Mouse (Mus musculus) c-Kit-positive CD71-negative TER-119-negative erythroid progenitor cells, embryonic 14.5 days (primary cell): ENCODE data around the gene Cfap61.

ENCODE experiments used
- DNase-seq: peaks from one replicate; pipeline ENCODE4 v3.0.0-alpha.2; 2013; ENCODE audit warnings: low read depth

Gene Cfap61

GRCm38 (mm10) chr2:145949475-145950068, 15.0 kb downstream of the Cfap61 start:
- DNase-seq: no peak

GRCm38 (mm10) chr2:145950239-145950638, 15.7 kb downstream of the Cfap61 start:
- no peak for DNase-seq

DNA sequence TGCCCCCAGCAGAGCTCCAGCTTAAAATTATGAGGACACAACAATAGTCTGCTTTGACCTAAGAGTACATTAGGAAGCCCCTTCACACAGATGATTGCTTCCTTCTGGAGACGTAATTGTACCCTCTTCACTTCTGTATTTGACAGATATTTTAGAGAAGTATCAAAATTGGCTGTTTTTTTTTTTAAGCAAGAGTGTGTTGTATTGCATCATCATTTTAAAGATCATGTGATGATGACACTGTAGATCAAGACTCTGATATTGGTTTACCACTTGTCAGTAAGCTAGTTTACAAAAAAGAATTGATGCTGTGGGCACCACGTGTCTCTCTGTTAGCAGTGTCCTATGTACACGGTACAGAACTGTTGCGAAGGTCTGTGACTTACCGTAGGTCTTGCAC, 18.1 kb downstream of the Cfap61 start:
- DNase-seq: no peak

- no peak for DNase-seq
Observed at GRCm38 (mm10) chr2:145955844-145956243, 21.3 kb downstream of the Cfap61 start.

GRCm38 (mm10) chr2:145956318-145956717, 21.7 kb downstream of the Cfap61 start:
- DNase-seq: no peak

DNA sequence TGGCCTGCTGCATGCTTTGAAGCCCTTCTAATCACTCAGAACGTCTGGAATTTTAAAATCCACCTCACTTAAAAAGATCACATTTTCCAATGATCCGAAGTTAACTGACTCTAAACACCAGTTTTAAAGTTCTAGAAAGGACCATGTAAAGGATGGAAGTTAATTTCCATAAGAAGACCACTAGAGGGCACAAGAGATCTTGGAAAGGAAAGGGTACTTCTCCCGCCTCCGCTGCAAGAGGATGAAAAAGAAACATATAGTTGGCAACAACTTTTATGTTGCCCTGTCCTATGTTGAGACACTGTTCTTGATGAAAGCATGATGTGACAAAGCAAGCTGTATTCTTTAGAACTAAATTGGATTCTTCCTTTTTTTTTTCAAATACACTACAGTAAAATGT, 22.9 kb downstream of the Cfap61 start:
- no peak for DNase-seq

GRCm38 (mm10) chr2:145958097-145958496, 23.5 kb downstream of the Cfap61 start:
- DNase-seq: no peak

DNA sequence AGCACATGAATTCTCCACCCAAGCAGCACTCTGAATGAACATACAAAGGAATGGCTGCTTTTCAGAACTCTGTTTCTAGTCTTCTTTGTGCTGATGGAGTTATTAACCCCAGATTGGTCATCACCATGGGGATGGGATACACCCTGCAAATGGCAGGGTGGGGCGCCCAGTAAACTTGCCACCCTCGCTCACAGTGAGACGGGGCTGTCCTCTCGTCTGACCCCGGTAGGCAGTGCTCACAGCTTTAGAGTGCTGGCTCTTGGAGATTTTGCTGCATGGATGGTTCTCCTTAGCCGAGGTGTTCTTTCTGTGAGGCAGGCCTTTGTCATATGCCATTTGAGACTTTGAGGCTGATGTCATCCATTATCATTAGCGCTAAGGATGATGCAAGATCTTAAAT, 24.0 kb downstream of the Cfap61 start:
- no peak for DNase-seq

GRCm38 (mm10) chr2:145961861-145962260, 27.3 kb downstream of the Cfap61 start:
- DNase-seq: no peak

DNA sequence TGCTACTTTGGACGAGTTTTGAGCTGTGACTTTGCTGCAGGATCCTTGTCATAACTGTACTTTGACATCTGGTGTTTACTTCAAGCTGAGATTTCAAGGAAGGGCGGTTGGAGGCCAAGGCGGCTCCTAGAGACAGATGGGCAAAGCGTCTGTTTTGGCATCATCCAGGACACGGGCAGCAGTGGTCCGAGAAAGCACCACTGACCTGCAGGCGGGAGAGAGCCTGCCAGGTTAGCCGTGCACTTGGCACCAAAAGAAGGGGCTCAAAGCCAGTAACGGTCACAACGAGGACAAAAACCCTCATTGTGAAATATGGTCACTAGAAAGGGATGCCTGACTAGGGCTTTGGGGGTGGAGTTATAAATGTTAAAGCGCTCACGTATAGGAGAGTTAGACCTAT, 36.2 kb downstream of the Cfap61 start:
- no peak for DNase-seq

- DNase-seq: no peak
Observed at GRCm38 (mm10) chr2:145971237-145972010, 36.8 kb downstream of the Cfap61 start.

DNA sequence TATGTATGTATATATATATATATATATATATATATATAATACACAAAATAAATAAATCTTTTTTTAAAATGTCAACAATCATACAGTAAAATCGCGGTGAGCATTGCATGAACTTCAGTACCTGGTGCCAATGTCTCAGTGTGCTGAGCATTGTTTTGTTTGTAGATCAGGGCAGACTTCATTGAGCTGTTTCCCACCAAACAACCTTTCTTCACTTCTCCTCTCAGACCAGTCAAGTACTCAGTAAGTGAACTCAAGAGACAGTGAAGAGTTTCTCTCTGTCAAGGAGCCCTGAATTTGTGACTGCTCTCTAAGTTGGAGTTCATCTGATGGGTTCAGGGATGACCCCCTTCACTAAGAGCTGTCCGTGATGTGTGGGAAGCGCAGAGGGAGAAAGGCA, 38.0 kb downstream of the Cfap61 start:
- no peak for DNase-seq

DNA sequence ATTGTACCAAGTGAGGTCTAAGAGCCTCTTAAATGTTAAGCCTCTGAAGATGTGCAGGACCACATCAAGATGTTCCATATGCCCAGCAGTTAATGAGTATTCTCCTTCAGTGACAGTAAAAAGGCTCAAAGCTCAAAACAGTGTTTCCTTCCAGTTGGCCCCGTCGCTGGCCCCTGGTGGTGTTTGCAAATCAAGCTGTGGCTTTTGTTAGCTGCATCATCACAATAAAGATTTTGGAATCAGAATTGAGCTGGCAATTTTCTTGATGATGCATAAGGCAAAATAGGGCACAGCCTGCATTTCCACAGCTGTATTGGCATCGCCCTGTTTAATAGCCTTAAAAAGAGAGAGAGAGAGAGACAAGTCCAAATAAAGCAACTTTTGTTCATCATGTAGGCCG, 45.0 kb downstream of the Cfap61 start:
- no peak for DNase-seq

GRCm38 (mm10) chr2:145980881-145981280, 46.3 kb downstream of the Cfap61 start:
- DNase-seq: no peak

DNA sequence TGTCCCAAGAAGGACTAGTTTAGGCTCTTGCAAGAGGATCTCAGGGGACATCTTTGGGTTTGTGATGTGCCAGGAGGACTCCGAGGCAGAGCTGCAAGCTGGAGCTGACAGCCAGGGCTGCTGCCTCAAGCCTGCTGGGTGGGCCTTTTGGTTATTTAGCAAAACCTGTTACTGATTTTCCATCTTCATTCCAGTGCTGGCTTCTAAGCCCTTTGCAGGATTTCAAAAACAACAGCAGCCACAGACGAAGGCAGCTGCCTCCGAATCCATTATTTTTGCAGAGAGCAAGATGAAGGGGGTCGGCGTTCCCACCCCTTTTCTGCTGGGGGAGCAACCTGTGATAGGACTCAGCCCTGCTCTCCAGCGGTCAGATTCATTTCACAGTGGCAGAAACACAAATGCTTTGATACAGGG, 47.1 kb downstream of the Cfap61 start:
- no peak for DNase-seq

DNA sequence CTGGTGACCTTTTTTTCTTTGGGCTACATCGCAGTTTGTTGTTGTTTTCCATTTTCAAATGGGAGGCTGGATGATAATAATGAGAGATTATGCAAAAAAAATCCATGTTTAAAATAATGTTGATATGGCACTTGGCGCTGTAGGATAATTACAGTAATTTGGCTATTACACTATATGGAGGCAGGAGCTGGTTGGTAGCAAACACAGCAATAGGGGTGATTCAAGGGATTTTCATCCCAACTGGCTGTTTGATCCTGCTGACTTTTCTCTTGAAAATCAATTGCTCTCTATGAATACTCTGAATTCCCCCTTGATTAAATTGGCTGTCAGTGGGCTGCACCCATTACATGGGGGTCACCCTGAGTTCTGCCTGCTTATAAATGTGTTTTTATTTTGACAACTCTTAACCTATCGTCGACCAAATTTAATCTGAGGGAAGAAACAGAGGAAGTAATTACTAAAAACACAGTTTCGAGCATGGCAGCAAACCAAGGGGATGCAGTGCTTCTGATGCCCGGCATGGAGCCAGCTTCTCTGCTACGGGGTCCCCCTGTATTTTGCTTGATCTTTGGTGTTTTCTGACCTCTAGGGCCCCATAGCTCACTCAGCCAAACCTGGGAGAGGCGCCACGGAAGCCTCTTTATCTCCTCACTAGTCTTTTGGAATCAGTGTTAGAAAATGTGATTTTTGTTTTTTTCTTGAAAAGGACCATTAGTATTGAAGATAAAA, 47.9 kb downstream of the Cfap61 start:
- no peak for DNase-seq

DNA sequence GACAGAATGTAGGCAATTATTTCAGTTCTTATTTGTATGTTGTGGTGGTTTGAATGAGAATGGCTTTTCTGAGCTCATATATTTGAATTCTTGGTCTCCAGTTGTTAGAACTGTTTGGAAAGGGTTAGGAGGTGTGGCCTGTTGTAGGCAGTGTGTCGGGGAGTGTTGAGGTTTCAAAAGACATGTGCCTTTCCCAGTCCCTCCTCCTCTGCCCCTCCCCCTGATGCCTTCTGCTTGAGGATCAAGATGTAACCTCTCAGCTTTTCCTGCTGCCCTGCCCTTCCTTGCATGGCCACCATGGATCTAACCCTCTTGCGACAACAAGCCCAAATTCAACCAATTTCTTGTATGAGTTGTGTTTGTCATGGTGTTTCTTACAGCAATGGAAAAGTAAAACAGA, 53.2 kb downstream of the Cfap61 start:
- DNase-seq: no peak

DNA sequence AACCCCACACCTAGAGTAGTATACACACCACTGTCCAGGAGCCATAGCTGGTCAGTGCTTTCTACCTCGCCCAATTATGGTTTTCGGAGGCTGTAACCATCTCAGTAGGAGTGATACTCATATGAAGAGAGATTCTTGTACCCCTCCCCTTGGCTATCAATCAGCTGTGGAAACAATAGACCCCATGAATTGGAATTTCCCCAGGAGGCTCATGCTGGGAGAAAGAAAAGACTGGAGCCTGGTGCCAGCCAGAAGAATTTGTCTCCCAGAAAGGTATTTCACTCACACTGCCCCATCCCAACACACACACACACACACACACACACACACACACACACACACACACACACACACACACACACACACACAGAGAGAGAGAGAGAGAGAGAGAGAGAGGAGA, 55.9 kb downstream of the Cfap61 start:
- no peak for DNase-seq

GRCm38 (mm10) chr2:145996472-145996871, 61.9 kb downstream of the Cfap61 start:
- no peak for DNase-seq

GRCm38 (mm10) chr2:145997956-145998525, 63.5 kb downstream of the Cfap61 start:
- no peak for DNase-seq

- DNase-seq: no peak
Observed at GRCm38 (mm10) chr2:146008801-146009200, 74.2 kb downstream of the Cfap61 start.

- no peak for DNase-seq
Observed at GRCm38 (mm10) chr2:146009596-146010349, 75.2 kb downstream of the Cfap61 start.
